Mouse (Mus musculus) heart, adult 2 months (tissue): ENCODE data around the gene Bglap2.
A peak's percentile ranks its signal among the peaks of the same experiment; 100 is the strongest.

Experiments
- CTCF ChIP-seq: fragments of 200-600 bp; IDR thresholded peaks from 2 replicates; pipeline ENCODE4 v1.8.1; 2022; ENCODE audit warnings: antibody characterized with exemption, mild to moderate bottlenecking, moderate library complexity
- EP300 ChIP-seq: fragments of 200-500 bp; IDR thresholded peaks from 2 replicates; pipeline ENCODE4 v1.6.1; 2011; ENCODE audit warnings: low read depth, low read length, control low read depth; ENCODE audit not compliant: insufficient read depth
- POLR2A ChIP-seq: fragments of 200-500 bp; IDR thresholded peaks from 2 replicates; pipeline ENCODE4 v1.6.1; 2011; ENCODE audit warnings: mild to moderate bottlenecking, low read depth, low read length, control low read depth; ENCODE audit not compliant: insufficient read depth

DNA sequence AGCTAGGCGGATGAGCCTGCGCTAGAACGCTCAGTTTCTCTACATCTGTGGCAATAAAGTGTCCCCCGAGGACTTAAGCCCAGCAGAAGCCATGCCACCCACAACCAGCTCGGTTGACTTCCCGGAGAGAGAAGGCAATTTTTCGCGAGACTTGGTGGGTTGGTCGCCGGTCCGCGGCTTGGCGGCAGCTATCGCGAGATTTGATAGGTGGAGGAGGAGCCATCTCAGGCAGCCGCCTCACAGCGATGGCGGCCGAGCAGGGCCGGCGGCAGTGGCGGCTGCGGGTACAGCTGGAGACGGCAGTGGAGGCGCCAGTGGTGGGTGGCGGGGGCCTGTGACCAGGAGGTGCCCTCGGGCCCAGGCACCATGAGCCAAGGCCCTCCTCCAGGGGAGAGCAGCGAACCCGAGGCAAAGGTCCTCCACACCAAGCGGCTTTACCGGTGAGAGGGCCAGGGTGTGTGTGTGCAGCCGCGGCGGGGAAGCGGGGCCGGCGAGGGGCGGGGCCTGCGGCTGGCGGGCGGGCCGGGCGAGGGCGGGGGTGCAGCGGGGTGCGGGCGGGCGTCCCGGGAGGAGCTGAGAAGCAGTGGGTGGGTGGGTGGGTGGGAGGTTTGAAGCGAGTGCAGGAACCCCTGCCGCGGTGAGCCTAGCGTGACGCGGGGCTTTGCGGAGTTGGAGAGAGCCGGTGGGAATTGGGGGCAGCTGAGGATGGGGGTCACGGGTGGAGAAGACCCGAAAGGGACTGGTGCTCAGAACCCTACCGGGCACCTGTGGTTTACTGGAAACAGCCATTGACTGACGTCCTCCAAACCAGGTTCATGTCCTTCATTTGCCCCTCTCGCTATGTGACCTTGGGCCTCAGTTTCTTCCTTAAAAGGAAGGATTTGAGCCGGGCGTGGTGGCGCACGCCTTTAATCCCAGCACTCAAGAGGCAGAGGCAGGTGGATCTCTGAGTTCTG lies 42.2 kb downstream of the Bglap2 start, which contains the start of the genes Tmem79 and Smg5:
- TF ChIP-seq CTCF (no peak), EP300 (no peak), POLR2A (peak; percentile 99)
